Mouse (Mus musculus) v-Abl transformed pro-B cells (cell line): ENCODE data around the gene Sox12.

Experiments
- in situ Hi-C, 2 experiments: fragments of 400-800 bp; cut with MboI; formaldehyde crosslinking; loops; one replicate each; pipeline ENCODE4 v1.15.1; 2025; ENCODE audit not compliant: unreplicated experiment in 2 of 2

Gene Sox12

DNA sequence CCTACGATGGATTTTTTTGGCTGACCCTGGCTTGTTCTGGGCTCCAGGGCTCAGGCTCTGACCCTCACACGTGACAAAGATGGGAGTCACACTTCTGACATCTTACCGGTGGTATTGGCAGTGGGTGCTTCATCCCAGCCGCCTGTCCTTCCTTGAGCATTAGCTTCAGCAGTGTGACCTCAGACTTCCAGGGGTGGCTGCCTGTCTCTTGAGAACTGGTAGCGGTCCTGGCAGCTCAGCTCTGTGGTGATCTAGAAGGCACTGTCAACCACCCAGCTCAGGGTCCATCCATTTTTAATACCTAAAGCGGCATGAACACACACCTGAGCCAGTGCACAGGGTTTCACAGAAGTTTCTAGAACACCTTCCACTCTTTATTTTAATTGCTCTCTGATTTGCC, 11.9 kb upstream of the Sox12 start:
- in situ Hi-C loops: no loop called here

- in situ Hi-C loops: no loop called here
Observed at GRCm38 (mm10) chr2:152406126-152406525, 8.3 kb upstream of the Sox12 start.

DNA sequence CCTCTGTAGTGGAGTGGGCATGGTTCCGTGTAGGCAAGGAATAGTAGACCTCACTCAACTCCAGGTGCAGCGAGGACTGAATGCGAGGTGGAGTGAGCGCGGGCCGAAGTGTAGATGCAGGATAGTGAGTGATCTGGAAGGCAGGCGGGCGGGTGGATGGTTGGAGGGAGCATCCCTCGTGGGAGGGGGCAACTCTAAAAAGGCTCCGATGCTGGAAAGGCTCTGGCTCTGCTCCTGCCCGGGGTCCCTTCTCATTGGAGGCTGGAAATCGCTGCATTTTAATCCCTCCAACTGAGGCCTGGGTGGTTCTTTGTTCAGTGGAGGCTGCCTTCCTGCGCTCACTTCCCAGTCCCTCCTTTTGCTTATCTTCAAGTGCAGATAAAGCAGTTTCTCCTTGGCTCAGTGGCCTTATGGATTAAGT, 1.3 kb upstream of the Sox12 start:
- in situ Hi-C loops: no loop called here

- in situ Hi-C loops: no loop called here
Observed at GRCm38 (mm10) chr2:152398691-152399090, 828 bp upstream of the Sox12 start.

DNA sequence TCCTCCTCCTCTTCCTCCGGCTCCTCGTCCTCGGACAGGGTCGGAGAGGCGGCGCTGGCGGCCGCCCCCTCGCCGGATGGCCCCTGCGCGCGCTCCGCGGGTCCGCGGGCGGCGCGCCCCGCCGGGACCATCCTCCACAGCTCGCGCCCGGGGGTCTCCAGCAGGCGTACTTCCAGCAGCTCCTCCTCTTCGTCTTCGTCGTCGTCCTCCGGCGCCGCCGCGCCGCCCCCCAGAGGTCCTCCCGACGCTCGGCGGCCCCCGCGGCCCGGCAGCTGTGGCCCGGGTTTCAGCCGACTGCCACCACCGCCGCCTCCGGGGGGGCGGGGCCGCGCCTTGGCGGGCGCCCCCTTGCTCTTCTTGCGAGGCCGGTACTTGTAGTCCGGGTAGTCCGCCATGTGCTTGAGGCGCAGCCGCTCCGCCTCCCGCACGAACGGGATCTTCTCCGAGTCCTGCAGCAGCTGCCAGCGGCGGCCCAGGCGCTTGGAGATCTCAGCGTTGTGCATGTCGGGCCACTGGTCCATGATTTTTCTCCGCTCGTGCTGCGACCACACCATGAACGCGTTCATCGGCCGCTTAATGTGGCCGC, 766 bp downstream of the Sox12 start:
- in situ Hi-C loops: no loop called here

DNA sequence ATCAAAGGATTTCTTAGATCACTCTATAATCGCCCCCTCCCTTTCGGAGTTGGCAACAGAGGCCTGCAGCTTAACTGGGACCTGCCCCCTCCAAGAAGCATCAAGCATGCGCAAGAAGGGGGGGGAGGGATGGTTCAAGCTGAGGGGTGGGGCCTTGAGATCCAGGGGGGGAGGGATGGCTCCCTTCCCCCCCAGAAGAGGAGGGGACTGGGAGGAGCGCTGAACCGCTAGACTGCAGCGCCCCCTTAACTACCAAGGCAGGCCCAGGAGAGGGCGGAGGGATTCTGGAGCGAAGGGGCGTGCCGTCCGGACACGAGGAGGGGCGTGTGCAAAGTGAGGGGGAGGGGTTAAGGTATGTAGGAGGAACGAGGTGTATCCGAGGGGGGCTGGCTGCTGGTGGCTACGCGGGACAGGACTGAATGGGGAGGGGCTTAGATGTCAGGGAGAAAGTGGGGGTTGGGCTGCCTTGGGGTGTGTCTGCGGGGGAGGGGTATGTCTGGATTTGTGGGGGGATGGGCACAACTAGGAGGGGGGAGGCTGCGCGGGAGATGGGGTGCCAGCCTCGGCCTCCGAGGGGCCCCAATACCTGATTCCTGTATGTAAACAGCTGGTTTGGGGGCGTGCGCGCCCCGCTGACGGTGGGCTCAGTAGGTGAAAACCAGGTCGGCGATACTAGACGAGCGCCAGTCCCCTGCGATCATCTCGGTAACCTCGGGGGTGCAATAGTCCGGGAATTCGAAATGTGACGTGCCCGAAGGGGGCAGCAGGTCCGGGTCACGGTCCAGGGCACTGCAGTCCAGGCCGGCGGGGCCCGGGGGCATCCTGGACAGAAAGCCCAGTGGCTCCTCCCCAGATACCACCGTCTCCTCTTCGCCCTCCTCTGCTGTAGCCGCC, 1.5 kb downstream of the Sox12 start:
- in situ Hi-C loops: no loop called here

DNA sequence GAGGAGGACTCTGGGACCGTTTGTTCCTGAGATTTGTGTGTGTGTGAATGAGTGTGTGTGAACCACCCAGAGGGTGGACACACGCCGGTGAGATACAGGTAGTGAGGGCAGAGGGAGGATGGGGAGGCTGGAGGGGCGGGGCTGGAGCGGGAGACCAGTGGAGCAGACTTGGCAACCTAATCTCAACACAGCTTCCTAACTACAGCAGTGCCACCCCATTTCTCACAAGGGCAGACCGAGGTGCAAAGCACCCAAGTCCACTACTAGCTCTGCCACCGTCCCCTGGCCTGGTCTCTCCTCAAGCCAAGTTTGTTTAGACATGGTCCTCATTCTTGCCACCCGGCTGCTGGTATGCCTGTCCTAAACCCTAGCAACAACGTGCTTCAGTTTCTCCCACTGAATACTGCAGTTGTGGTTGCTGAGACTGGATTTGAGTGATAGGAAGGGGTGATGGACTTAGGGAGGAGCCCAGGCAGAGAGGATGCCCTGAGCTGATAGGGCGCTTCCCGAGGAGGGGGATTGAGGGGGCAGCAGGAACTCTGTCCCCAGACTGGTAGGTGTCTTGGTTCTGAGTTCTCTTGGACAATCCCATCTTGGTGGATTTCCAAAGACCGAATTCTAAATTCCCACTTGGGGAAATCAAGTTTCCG, 2.5 kb downstream of the Sox12 start:
- in situ Hi-C loops: no loop called here

DNA sequence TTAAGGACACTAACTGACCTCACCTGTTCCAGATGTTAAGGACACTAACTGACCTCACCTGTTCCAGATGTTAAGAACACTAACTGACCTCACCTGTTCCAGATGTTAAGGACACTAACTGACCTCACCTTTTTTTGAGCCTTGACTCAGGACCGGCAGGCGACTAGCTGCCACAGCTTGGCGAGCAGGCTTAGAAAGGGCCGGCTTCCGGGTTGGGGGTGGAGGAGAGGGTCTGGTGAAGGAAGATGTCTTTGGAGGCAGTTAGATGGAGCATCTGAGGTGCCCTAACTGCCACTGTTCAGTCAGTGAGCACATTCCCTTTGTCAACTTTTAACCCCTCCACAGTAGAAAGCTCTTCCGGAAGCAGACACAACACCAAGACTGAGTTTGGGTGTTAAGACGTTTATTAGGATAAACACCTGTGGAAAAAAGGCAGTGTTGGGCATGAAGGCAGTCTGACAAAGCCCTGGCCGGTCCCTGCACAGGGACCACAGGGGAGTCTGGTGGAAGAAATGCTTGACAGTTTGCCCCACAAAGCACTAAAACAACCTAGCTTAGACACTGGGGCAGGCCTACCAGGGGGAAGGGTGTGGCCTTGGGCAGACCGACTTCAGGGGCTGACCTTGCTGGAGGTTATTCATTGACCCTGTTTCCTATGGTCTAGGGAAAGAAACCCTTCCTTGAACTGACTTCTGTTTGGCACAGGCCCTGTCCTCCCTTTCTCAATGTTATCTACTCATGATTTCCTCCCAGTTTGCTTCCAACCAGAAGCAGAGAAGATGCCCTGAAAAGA, 4.4 kb downstream of the Sox12 start:
- in situ Hi-C loops: no loop called here

DNA sequence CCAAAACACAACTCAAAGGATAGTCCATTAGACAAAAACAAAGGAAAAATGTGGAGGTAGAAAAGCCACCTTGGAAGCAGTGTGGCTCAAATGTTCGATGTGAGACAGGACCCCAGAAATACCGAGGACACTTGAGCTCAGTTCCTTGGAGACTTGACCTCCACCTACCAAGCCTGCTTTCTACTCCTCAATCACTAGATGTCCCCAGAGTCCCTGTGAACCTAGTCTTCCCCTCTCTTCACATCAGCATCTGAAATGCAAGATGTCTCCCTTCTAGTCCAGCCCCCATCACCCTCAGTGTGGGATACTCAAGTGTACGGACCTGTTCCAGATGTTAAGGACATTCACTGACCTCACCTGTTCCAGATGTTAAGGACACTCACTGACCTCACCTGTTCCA, 5.1 kb downstream of the Sox12 start:
- in situ Hi-C loops: no loop called here

DNA sequence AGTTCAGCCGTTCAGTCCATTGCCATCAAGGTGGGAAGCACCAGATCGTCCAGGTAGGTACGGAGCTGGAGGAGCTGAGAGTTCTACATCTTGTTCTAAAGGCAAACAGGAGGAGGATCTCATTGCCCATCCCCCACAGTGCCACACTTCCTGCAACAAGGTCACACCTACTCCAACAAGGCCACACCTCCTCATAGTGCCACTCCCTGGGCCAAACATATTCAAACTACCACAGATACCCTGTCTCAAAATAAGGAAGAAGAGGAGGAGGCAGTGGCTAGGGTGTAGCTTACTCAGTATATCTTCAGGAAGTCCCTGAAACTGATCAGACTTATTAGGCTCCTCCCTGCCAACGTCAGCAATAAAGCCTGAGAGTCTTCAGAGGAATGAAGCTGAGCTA, 13.7 kb downstream of the Sox12 start:
- in situ Hi-C loops: no loop called here

- in situ Hi-C loops: no loop called here
Observed at GRCm38 (mm10) chr2:152376345-152376741, 21.5 kb downstream of the Sox12 start, which contains the start of gene Nrsn2. Nrsn2 (minus strand) TSS chr2:152376638.

GRCm38 (mm10) chr2:152375652-152376344, 22.1 kb downstream of the Sox12 start:
- in situ Hi-C loops: no loop called here

- in situ Hi-C loops: loop anchor here (25.0 kb wide), 2 partner anchors 636 to 836 kb away; partner anchors contain the start of genes Fkbp1a (in 2 of the 2) and Psmf1 (in 1 of the 2)
Observed at GRCm38 (mm10) chr2:152373547-152373946, 24.3 kb downstream of the Sox12 start.

- in situ Hi-C loops: loop anchor here (25.0 kb wide), 2 partner anchors 635 to 835 kb away; partner anchors contain the start of genes Fkbp1a (in 2 of the 2) and Psmf1 (in 1 of the 2)
Observed at GRCm38 (mm10) chr2:152372661-152373060, 25.2 kb downstream of the Sox12 start.

GRCm38 (mm10) chr2:152372104-152372503, 25.8 kb downstream of the Sox12 start:
- in situ Hi-C loops: loop anchor here (25.0 kb wide), 2 partner anchors 635 to 835 kb away; partner anchors contain the start of genes Fkbp1a (in 2 of the 2) and Psmf1 (in 1 of the 2)

DNA sequence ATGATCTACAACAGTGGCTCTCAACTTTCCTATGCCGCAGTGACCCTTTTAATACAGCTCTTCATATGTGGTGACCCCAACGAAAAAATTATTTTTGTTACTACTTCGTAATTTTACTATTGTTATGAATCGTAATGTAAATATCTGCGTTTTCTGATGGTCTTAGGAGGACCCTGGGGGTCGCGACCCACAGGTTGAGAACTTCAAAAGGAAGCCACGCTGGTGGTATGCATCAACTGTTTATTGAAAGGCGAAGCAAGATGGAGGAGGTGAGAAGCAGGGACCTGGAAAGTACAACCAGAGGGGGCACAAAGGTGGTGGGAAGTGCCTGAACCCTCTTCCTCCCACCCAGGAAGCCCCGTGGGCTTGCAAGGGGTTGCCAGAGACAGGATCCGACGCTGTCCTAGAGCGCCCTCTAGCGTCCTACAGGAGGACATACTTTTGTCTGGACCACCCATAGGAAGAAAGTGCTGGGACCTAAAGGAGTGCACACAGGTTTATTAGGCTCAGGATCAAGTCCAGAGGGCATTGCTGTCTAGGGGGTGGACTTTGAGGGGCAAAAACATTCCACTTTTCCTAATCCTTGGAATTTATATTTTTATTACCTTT, 29.2 kb downstream of the Sox12 start:
- in situ Hi-C loops: loop anchor here (5.0 to 25.0 kb wide), 12 partner anchors 94 to 1694 kb away; partner anchors contain the start of genes Fkbp1a (in 2 of the 2), Psmf1 (in 2 of the 2) and Csnk2a1 (in 1 of the 2)

DNA sequence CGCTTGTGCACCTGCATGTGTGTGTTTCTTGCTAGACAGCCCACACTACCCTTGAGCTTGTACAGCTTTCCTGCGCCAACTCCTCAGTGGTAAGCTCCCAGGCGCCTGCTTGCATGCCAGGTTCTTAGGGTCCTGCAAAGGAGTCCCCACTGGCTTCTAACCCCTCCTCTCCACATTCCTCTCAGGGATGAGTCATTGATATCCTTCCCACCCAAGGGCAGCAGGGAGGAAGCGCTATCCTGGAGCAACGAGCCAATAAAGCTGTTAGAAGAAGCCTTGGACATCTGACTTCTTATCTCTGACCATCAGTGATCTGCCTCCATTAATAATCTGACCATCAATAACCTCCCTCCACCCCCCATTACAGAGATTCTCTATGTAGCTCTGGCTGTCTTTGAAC, 29.9 kb downstream of the Sox12 start:
- in situ Hi-C loops: loop anchor here (5.0 to 25.0 kb wide), 12 partner anchors 93 to 1693 kb away; partner anchors contain the start of genes Fkbp1a (in 2 of the 2), Psmf1 (in 2 of the 2) and Csnk2a1 (in 1 of the 2)

DNA sequence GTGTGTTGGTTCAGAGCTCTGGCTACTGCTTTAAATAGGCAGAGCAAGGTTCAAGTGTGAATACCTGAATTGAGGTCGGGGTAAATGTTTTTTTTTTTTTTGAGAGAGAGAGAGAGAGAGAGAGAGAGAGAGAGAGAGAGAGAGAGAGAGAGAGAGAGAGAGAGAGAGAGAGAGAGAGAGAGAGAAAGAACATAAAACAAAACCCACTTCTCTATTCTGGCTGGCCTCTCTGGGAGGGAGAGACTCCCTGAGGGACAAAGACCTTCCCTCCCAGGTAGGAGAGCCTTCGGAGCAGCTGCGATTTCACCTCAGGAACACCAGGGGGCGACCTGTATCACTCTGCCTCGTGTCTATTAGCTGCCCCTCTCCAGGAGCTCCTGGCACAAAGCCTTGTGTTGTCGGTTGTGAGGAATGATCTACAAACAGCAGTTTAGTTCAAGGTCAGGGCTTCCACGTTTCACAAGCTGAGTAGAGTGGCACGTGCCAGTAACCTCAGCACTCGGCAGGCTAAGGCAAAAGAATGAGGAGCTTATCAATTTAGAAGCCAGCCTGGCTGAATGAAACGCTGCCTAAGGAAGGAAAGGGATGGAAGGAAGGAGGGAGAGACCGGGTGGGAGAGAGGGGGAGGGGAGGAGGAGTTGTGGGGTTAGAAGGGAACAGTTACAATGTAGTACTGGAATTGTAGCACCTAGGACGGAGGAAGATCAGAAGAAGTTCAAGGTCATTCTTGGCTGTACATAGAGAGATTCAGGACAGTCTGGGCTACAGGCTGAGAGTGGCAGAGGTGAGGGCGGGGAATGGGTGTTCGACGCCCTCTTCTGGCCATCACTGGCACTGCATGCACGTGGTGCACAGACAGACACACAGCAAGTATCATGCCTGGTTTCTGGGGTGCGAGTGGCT, 34.4 kb downstream of the Sox12 start:
- in situ Hi-C loops: loop anchor here (5.0 to 25.0 kb wide), 11 partner anchors 89 to 1689 kb away; partner anchors contain the start of genes Fkbp1a (in 2 of the 2), Psmf1 (in 2 of the 2) and Csnk2a1 (in 1 of the 2)
